Mouse (Mus musculus) hindbrain, postnatal 0 days (tissue): Measurements from ENCODE around the gene Lmbrd1. TPM values are rescaled to one million over a fixed set of nuclear protein-coding genes. Genes with fewer than 3 reads are reported as not detected.

ENCODE experiments used
- ATAC-seq: fragments of 200-750 bp; cut with Nextera tagmentation; 2 replicates; pipeline ENCODE4 v1.8.0; 2017; ENCODE audit warnings: mild to moderate bottlenecking, moderate TSS enrichment, moderate library complexity
- DNase-seq: peaks from one replicate; pipeline ENCODE4 v3.0.0-alpha.2; 2015; ENCODE audit warnings: low spot score
- H3K27ac ChIP-seq: fragments of 300-500 bp; sonication (generic); 2 replicates; pipeline ENCODE4 v1.5.1; 2014; ENCODE audit warnings: mild to moderate bottlenecking
- H3K27me3 ChIP-seq: fragments of 300-500 bp; sonication (generic); 2 replicates; pipeline ENCODE4 v1.6.1; 2014; ENCODE audit warnings: low read length, mixed read lengths; ENCODE audit not compliant: insufficient read depth
- H3K36me3 ChIP-seq: fragments of 300-500 bp; sonication (generic); 2 replicates; pipeline ENCODE4 v1.6.1; 2014; ENCODE audit warnings: low read length, mixed read lengths; ENCODE audit not compliant: insufficient read depth
- H3K4me1 ChIP-seq: fragments of 300-500 bp; sonication (generic); 2 replicates; pipeline ENCODE4 v1.6.1; 2014; ENCODE audit warnings: antibody characterized with exemption, low read length, mixed read lengths; ENCODE audit not compliant: insufficient read depth
- H3K4me2 ChIP-seq: fragments of 300-500 bp; sonication (generic); 2 replicates; pipeline ENCODE4 v1.6.1; 2014; ENCODE audit warnings: low read depth, mild to moderate bottlenecking, low read length, moderate library complexity, mixed read lengths
- H3K4me3 ChIP-seq: fragments of 300-500 bp; sonication (generic); 2 replicates; pipeline ENCODE4 v1.5.1; 2014; ENCODE audit warnings: low read length
- H3K9ac ChIP-seq: fragments of 300-500 bp; sonication (generic); replicated peaks from 2 replicates; pipeline ENCODE4 v1.6.1; 2014; ENCODE audit warnings: mild to moderate bottlenecking, low read length, moderate library complexity, mixed read lengths
- H3K9me3 ChIP-seq: fragments of 300-500 bp; sonication (generic); 2 replicates; pipeline ENCODE4 v1.6.1; 2016; ENCODE audit warnings: low read length, mixed read lengths
- CTCF ChIP-seq: IDR thresholded peaks from 2 replicates; pipeline ENCODE4 v1.5.1; 2016; ENCODE audit warnings: antibody characterized with exemption, control low read depth, low read depth
- WGBS: fragments of 180-500 bp; shearing (Covaris S2); extraction: QIAGEN DNeasy Blood & Tissue Kit; methylation state at CpG from one replicate; pipeline ENCODE4 v1.1.7; 2014; 5-methylcytosine and 5-hydroxymethylcytosine counted together
- polyA plus RNA-seq: library from polyadenylated mRNA; unstranded; fragments of >200 nt; fragmentation: Nextera tagmentation; extraction: Ambion mirVana; gene quantifications from 2 replicates; pipeline ENCODE4 v1.2.1, GENCODE M21; 2015
- total RNA-seq: library from RNA; depleted of rRNA; stranded (reverse); fragments of >200 nt; gene quantifications from 2 replicates; pipeline ENCODE4 v1.2.3, GENCODE M21; 2014

The Lmbrd1 gene
- total and polyA plus RNA-seq, 2 experiments from 2014 or later = 42.0 to 51.9 TPM

- Histone ChIP-seq H3K27me3 (no peaks in the 10 kb centered on the region), H3K9ac (no peak overlapping the region), H3K4me3 (no peak overlapping the region), H3K4me2 (no peak overlapping the region), H3K36me3 (peaks cover 11% of the 10 kb centered on the region), H3K27ac (no peak overlapping the region), H3K9me3 (no peaks in the 10 kb centered on the region), H3K4me1 (no peaks in the 10 kb centered on the region)
- ATAC-seq (no peak), DNase-seq (peak; percentile 52)
- TF ChIP-seq CTCF = peak; percentile 56
- 56% methylated on average over 3 of the region's 3 CpGs for WGBS
Observed at GRCm38 (mm10) chr1:24719621-24720020, 41.2 kb downstream of the Lmbrd1 start.

DNA sequence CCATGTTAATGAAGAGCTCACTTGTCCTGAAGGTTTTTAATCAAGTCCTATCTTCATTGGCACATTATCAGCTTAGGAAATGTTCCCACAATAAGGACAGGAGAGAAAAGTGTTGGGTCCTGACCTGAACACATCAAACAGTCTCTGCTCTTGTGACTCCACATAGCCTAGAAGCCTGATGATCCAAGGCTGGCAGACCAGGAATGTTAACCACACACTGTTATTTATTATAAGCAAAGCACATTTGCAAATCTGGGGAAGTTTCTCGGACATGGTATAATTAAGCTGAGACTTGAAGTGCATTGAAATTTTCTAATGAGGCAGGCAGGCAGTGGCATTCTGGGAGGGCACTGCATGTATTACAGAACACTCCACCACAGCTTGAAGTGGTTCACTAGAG is 41.8 kb downstream of the Lmbrd1 start:
- no peaks in the 10 kb centered on the region for H3K27me3 ChIP-seq
- WGBS = 51% methylated on average over 1 of the region's 1 CpGs
- no peak overlapping the region for H3K9ac ChIP-seq
- H3K36me3 ChIP-seq = peaks cover 5% of the 10 kb centered on the region; the same call in 1 of the 2 replicates
- no peaks in the 10 kb centered on the region for H3K4me1 ChIP-seq
- H3K27ac ChIP-seq = no peak overlapping the region
- no peak for ATAC-seq
- DNase-seq = no peak
- no peaks in the 10 kb centered on the region for H3K9me3 ChIP-seq
- TF ChIP-seq CTCF = no peak
- no peak overlapping the region for H3K4me3 ChIP-seq
- H3K4me2 ChIP-seq = no peak overlapping the region

GRCm38 (mm10) chr1:24729784-24730183 is 51.4 kb downstream of the Lmbrd1 start:
- no peak for ATAC-seq
- no peak overlapping the region for H3K4me2 ChIP-seq

GRCm38 (mm10) chr1:24732286-24732685 is 53.9 kb downstream of the Lmbrd1 start:
- Histone ChIP-seq H3K4me2 (no peak overlapping the region), H3K27me3 (no peaks in the 10 kb centered on the region), H3K27ac (no peak overlapping the region), H3K9ac (no peak overlapping the region), H3K36me3 (peaks cover 39% of the 10 kb centered on the region), H3K4me3 (no peak overlapping the region), H3K9me3 (no peaks in the 10 kb centered on the region), H3K4me1 (no peaks in the 10 kb centered on the region)
- no peak for TF ChIP-seq CTCF
- 95% methylated on average over 3 of the region's 3 CpGs for WGBS
- DNase-seq (no peak), ATAC-seq (no peak)

More at GRCm38 (mm10) chr1:24729784-24730183, 51.4 kb downstream of the Lmbrd1 start:
- no peak overlapping the region for H3K9ac ChIP-seq
- no peaks in the 10 kb centered on the region for H3K9me3 ChIP-seq
- H3K36me3 ChIP-seq = peaks cover 39% of the 10 kb centered on the region
- TF ChIP-seq CTCF = no peak
- H3K4me3 ChIP-seq = no peak overlapping the region
- no peaks in the 10 kb centered on the region for H3K27me3 ChIP-seq
- H3K27ac ChIP-seq = no peak overlapping the region
- WGBS = 95% methylated on average over 11 of the region's 11 CpGs
- H3K4me1 ChIP-seq = no peaks in the 10 kb centered on the region
- DNase-seq = no peak

DNA sequence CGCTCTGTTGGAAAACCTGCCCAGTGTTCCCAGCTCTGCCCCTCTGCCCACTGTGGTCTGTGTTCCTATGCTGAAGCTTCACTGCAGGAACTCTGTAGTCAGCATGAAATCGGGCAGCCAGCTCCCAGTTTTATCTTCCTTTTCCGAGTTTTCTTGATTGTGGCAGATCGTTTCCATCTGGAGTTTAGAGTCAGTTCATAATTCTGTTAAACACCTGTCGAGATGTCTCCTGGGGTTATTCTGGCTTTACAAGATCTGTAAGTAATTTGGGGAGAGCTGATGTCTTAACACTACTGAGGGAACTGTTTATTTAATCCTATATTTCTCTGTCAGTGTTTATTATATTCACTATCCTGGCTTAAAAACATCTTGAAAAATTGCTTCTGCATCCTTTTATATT is 56.4 kb downstream of the Lmbrd1 start:
- Histone ChIP-seq H3K9ac (no peak overlapping the region), H3K4me3 (no peak overlapping the region), H3K4me1 (no peaks in the 10 kb centered on the region), H3K4me2 (no peak overlapping the region), H3K27ac (no peak overlapping the region), H3K9me3 (no peaks in the 10 kb centered on the region), H3K36me3 (peaks cover 25% of the 10 kb centered on the region), H3K27me3 (no peaks in the 10 kb centered on the region)
- DNase-seq (no peak), ATAC-seq (no peak)
- no peak for TF ChIP-seq CTCF
- WGBS = 73% methylated on average over 5 of the region's 5 CpGs

DNA sequence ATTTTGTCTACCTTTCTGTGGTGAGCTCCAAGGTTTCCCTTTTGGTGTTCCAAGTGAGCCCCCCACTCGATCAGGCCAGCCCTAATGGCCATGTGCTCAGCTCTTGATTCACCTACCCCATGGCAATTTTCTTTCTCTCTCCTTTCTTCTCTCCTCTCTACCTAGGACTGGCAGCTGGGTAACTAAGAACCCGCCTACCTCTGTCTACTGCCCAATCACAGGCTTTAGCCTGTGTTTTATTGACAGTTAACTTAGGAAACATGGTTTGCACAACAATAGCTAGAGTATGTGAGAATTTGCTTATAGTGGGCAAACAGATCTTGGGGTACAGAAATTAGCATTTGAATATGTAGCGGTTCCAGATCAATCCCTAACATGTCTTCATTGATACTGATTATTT is 62.5 kb downstream of the Lmbrd1 start:
- H3K27me3 ChIP-seq = no peaks in the 10 kb centered on the region
- ATAC-seq (no peak), DNase-seq (no peak)
- no peak overlapping the region for H3K4me3 ChIP-seq
- 76% methylated on average over 3 of the region's 3 CpGs for WGBS
- H3K4me2 ChIP-seq = no peak overlapping the region
- peaks cover 4% of the 10 kb centered on the region; the same call in 1 of the 2 replicates for H3K36me3 ChIP-seq
- H3K4me1 ChIP-seq = no peaks in the 10 kb centered on the region
- no peak overlapping the region for H3K27ac ChIP-seq
- no peak overlapping the region for H3K9ac ChIP-seq
- no peak for TF ChIP-seq CTCF
- H3K9me3 ChIP-seq = no peaks in the 10 kb centered on the region

- no peak overlapping the region for H3K4me2 ChIP-seq
- ATAC-seq (no peak), DNase-seq (no peak)
- peaks cover 4% of the 10 kb centered on the region; the same call in 1 of the 2 replicates for H3K36me3 ChIP-seq
- H3K27me3 ChIP-seq = no peaks in the 10 kb centered on the region
- no peaks in the 10 kb centered on the region for H3K9me3 ChIP-seq
- no peak overlapping the region for H3K9ac ChIP-seq
- no peak for TF ChIP-seq CTCF
- WGBS = 47% methylated on average over 3 of the region's 3 CpGs
- no peaks in the 10 kb centered on the region for H3K4me1 ChIP-seq
- no peak overlapping the region for H3K4me3 ChIP-seq
- no peak overlapping the region for H3K27ac ChIP-seq
Observed at GRCm38 (mm10) chr1:24741552-24741951, 63.1 kb downstream of the Lmbrd1 start.
